Mouse (Mus musculus): Measurements from ENCODE around the gene Cep170b. TPM values are rescaled to one million over a fixed set of nuclear protein-coding genes. Genes with fewer than 3 reads are reported as not detected.
A peak's percentile ranks its signal among the peaks of the same experiment; 100 is the strongest.

The Cep170b gene
- polyA plus RNA-seq, 1 experiment from 2014 or later: 3.6 TPM

- no peak for ATAC-seq (ENCODE audit: low read depth)
- Histone ChIP-seq H3K27me3 (ENCODE audit: control insufficient read depth, insufficient read depth, low read depth, low read length) (no peaks in the 10 kb centered on the region), H3K4me1 (ENCODE audit: control insufficient read depth, low read depth, low read length) (peaks cover 3% of the 10 kb centered on the region), H3K9me3 (replicated peaks; ENCODE audit: control insufficient read depth, low read length) (no peaks in the 10 kb centered on the region), H3K36me3 (ENCODE audit: control insufficient read depth, insufficient read depth) (no peaks in the 10 kb centered on the region), H3K27ac (ENCODE audit: low read length) (no peak overlapping the region), H3K4me3 (ENCODE audit: low read depth, low read length) (no peak overlapping the region), H3K9ac (ENCODE audit: low read depth, low read length) (no peak overlapping the region), H3K4me2 (ENCODE audit: low read depth, low read length) (no peak overlapping the region)
- 70% methylated on average over 12 of the region's 12 CpGs for WGBS (ENCODE audit: insufficient replicate concordance)
These were observed 30.7 kb downstream of the Cep170b start for GRCm38 (mm10) chr12:112750976-112751375.

GRCm38 (mm10) chr12:112752399-112752798 lies 32.1 kb downstream of the Cep170b start:
- no peaks in the 10 kb centered on the region for H3K27me3 ChIP-seq (ENCODE audit: control insufficient read depth, insufficient read depth, low read depth, low read length)
- peaks cover 3% of the 10 kb centered on the region; the same call in 1 of the 2 replicates for H3K4me1 ChIP-seq (ENCODE audit: control insufficient read depth, low read depth, low read length)
- H3K36me3 ChIP-seq (ENCODE audit: control insufficient read depth, insufficient read depth): no peaks in the 10 kb centered on the region
- H3K4me2 ChIP-seq (ENCODE audit: low read depth, low read length): no peak overlapping the region
- no peak for ATAC-seq (ENCODE audit: low read depth)
- H3K9me3 ChIP-seq (replicated peaks; ENCODE audit: control insufficient read depth, low read length): no peaks in the 10 kb centered on the region
- H3K4me3 ChIP-seq (ENCODE audit: low read depth, low read length): no peak overlapping the region
- 13% methylated on average over 2 of the region's 2 CpGs for WGBS (ENCODE audit: insufficient replicate concordance)
- no peak overlapping the region for H3K9ac ChIP-seq (ENCODE audit: low read depth, low read length)
- no peak overlapping the region for H3K27ac ChIP-seq (ENCODE audit: low read length)

DNA sequence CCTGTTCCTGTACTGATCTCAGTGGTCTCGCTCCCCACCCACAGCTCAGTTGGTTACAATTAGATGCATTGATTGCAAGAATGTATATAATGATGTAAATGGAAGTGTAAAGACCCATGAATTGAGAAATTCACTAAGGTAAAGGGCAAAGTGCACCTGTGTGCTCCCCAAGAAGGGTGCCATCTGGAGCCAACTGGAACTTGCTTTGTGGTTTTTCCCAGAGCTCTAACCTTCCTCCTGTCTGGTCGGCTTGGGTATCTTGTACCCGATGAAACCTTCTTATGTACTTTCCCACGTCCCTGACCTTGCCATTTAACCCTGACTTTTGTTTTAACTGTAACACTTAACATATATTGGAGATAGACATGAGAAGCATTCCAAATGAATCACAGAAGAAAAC lies 35.6 kb downstream of the Cep170b start:
- no peak overlapping the region for H3K27ac ChIP-seq (ENCODE audit: low read length)
- H3K4me3 ChIP-seq (ENCODE audit: low read depth, low read length): no peak overlapping the region
- H3K9me3 ChIP-seq (replicated peaks; ENCODE audit: control insufficient read depth, low read length): no peaks in the 10 kb centered on the region
- ATAC-seq (ENCODE audit: low read depth): no peak
- H3K27me3 ChIP-seq (ENCODE audit: control insufficient read depth, insufficient read depth, low read depth, low read length): no peaks in the 10 kb centered on the region
- H3K9ac ChIP-seq (ENCODE audit: low read depth, low read length): no peak overlapping the region
- H3K4me1 ChIP-seq (ENCODE audit: control insufficient read depth, low read depth, low read length): peaks cover 3% of the 10 kb centered on the region; the same call in 1 of the 2 replicates
- no peak overlapping the region for H3K4me2 ChIP-seq (ENCODE audit: low read depth, low read length)
- no peaks in the 10 kb centered on the region for H3K36me3 ChIP-seq (ENCODE audit: control insufficient read depth, insufficient read depth)
- WGBS (ENCODE audit: insufficient replicate concordance): 37% methylated on average over 4 of the region's 4 CpGs

DNA sequence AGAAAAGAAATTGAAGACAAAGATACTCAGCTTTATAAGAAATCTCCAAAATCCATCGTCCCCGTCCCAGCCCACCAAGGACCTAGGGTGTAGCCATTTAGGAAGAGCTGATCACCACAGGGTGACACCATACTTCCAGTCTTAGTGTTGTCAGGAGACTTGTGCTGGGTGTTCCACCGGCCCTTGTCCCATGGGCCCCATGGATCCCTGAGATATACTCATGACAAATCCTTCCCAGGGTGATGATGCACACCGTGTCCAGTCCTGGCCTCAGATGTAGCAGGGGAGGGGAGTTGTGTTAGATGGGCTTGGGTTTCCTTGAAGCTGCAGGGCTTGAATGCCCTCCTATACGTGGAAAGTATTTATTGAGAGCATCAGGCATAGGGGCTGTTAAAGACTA lies 37.6 kb downstream of the Cep170b start:
- H3K4me1 ChIP-seq (ENCODE audit: control insufficient read depth, low read depth, low read length): peaks cover 3% of the 10 kb centered on the region; the same call in 1 of the 2 replicates
- H3K36me3 ChIP-seq (ENCODE audit: control insufficient read depth, insufficient read depth): no peaks in the 10 kb centered on the region
- no peaks in the 10 kb centered on the region for H3K9me3 ChIP-seq (replicated peaks; ENCODE audit: control insufficient read depth, low read length)
- no peak for ATAC-seq (ENCODE audit: low read depth)
- H3K9ac ChIP-seq (ENCODE audit: low read depth, low read length): no peak overlapping the region
- WGBS (ENCODE audit: insufficient replicate concordance): 62% methylated on average over 5 of the region's 5 CpGs
- H3K4me3 ChIP-seq (ENCODE audit: low read depth, low read length): no peak overlapping the region
- no peak overlapping the region for H3K27ac ChIP-seq (ENCODE audit: low read length)
- no peak overlapping the region for H3K4me2 ChIP-seq (ENCODE audit: low read depth, low read length)
- H3K27me3 ChIP-seq (ENCODE audit: control insufficient read depth, insufficient read depth, low read depth, low read length): no peaks in the 10 kb centered on the region

DNA sequence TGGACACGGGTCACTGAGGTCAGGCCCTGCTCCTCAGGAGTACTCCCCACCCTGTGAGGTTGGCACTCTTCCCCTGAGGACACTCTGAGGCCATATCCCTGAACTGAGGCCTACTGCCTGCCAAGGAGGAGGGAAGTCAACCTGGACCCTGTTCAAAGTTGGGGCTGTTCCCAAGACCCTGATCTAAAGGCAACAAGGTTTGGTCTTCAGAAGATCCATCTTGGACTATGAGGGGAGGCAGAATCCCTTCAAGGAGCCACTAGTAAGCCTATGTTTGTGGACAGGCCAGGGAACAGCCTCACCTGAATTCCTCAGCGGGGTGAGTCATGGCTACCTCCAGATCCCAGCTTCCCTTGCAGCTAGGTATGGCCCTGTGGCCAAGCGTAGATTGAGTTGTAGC lies 39.2 kb downstream of the Cep170b start:
- no peaks in the 10 kb centered on the region for H3K9me3 ChIP-seq (replicated peaks; ENCODE audit: control insufficient read depth, low read length)
- no peak overlapping the region for H3K27ac ChIP-seq (ENCODE audit: low read length)
- peaks cover 3% of the 10 kb centered on the region; the same call in 1 of the 2 replicates for H3K4me1 ChIP-seq (ENCODE audit: control insufficient read depth, low read depth, low read length)
- no peak overlapping the region for H3K4me2 ChIP-seq (ENCODE audit: low read depth, low read length)
- WGBS (ENCODE audit: insufficient replicate concordance): 72% methylated on average over 3 of the region's 3 CpGs
- no peak for ATAC-seq (ENCODE audit: low read depth)
- no peaks in the 10 kb centered on the region for H3K36me3 ChIP-seq (ENCODE audit: control insufficient read depth, insufficient read depth)
- no peak overlapping the region for H3K9ac ChIP-seq (ENCODE audit: low read depth, low read length)
- H3K4me3 ChIP-seq (ENCODE audit: low read depth, low read length): no peak overlapping the region
- no peaks in the 10 kb centered on the region for H3K27me3 ChIP-seq (ENCODE audit: control insufficient read depth, insufficient read depth, low read depth, low read length)

- H3K9ac ChIP-seq (ENCODE audit: low read depth, low read length): no peak within 1 kb of the TSS
- no peaks in the 10 kb centered on the region for H3K36me3 ChIP-seq (ENCODE audit: control insufficient read depth, insufficient read depth)
- ATAC-seq (ENCODE audit: low read depth): no peak
- peak within 1 kb of the TSS; percentile 41 for H3K27ac ChIP-seq (ENCODE audit: low read length)
- no peaks in the 10 kb centered on the region for H3K9me3 ChIP-seq (replicated peaks; ENCODE audit: control insufficient read depth, low read length)
- no peaks in the 10 kb centered on the region for H3K27me3 ChIP-seq (ENCODE audit: control insufficient read depth, insufficient read depth, low read depth, low read length)
- peak within 1 kb of the TSS; percentile 26 for H3K4me3 ChIP-seq (ENCODE audit: low read depth, low read length)
- WGBS (ENCODE audit: insufficient replicate concordance): 21% methylated on average over 4 of the region's 4 CpGs
- H3K4me1 ChIP-seq (ENCODE audit: control insufficient read depth, low read depth, low read length): peaks cover 3% of the 10 kb centered on the region; the same call in 1 of the 2 replicates
- H3K4me2 ChIP-seq (ENCODE audit: low read depth, low read length): no peak within 1 kb of the TSS
These were observed 40.1 kb downstream of the Cep170b start, which contains the start of gene Pld4 for GRCm38 (mm10) chr12:112760154-112760926. TSS of gene Pld4 (plus strand) at chr12:112760655.

DNA sequence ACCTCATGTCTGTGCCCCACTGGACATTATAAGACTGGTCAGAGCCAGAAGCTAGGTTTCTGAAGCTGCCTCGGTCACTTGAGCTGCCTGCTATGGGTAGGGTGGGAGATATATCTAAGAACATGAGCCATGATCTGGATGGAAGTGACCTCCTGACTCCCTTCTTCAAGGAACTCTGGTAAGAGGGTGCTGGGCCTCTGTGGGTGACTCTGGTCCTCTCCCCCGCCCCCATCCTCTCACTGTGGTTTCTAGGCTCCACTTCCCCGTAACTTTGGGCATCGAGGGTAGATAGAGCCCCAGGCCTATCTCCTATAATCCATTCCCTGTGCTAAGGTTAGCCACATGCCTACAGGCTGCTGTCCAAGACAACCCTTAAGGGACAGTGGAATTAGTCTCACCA lies 41.2 kb downstream of the Cep170b start:
- 32% methylated on average over 4 of the region's 4 CpGs for WGBS (ENCODE audit: insufficient replicate concordance)
- ATAC-seq (ENCODE audit: low read depth): no peak

DNA sequence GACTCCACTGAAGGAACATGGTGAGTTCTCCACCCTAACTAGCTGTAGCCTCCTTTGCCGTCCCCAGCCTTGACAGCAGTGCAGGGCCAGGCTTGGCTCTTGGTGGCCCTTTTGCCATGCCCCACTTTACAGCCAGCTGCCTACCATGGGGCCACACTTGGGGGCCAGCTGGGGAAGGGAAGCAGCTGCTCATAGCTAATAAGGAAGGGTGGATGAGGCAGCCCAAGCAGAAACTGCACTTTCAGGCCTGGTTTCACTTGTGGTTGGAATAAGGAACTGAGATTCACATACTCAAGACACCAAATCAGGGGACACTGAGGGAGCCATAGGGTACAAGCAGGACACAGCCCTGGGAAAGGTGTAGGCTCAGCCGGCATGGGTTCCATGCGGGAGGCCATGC lies 41.8 kb downstream of the Cep170b start:
- peak; percentile 41 for ATAC-seq (ENCODE audit: low read depth)
- WGBS (ENCODE audit: insufficient replicate concordance): 64% methylated on average over 3 of the region's 3 CpGs
- H3K4me2 ChIP-seq (ENCODE audit: low read depth, low read length): no peak overlapping the region
- peak overlapping the region; percentile 50 for H3K27ac ChIP-seq (ENCODE audit: low read length)
- no peak overlapping the region for H3K9ac ChIP-seq (ENCODE audit: low read depth, low read length)
- H3K36me3 ChIP-seq (ENCODE audit: control insufficient read depth, insufficient read depth): no peaks in the 10 kb centered on the region
- H3K27me3 ChIP-seq (ENCODE audit: control insufficient read depth, insufficient read depth, low read depth, low read length): no peaks in the 10 kb centered on the region
- H3K9me3 ChIP-seq (replicated peaks; ENCODE audit: control insufficient read depth, low read length): no peaks in the 10 kb centered on the region
- no peaks in the 10 kb centered on the region for H3K4me1 ChIP-seq (ENCODE audit: control insufficient read depth, low read depth, low read length)
- H3K4me3 ChIP-seq (ENCODE audit: low read depth, low read length): peak overlapping the region; percentile 15

More for the DNA sequence above, 41.2 kb downstream of the Cep170b start:
- no peaks in the 10 kb centered on the region for H3K4me1 ChIP-seq (ENCODE audit: control insufficient read depth, low read depth, low read length)
- H3K4me2 ChIP-seq (ENCODE audit: low read depth, low read length): no peak overlapping the region
- no peaks in the 10 kb centered on the region for H3K36me3 ChIP-seq (ENCODE audit: control insufficient read depth, insufficient read depth)
- H3K9ac ChIP-seq (ENCODE audit: low read depth, low read length): no peak overlapping the region
- no peaks in the 10 kb centered on the region for H3K9me3 ChIP-seq (replicated peaks; ENCODE audit: control insufficient read depth, low read length)
- peak overlapping the region; percentile 50 for H3K27ac ChIP-seq (ENCODE audit: low read length)
- H3K27me3 ChIP-seq (ENCODE audit: control insufficient read depth, insufficient read depth, low read depth, low read length): no peaks in the 10 kb centered on the region
- H3K4me3 ChIP-seq (ENCODE audit: low read depth, low read length): peak overlapping the region; percentile 26; the same call in 1 of the 2 replicates

GRCm38 (mm10) chr12:112763176-112763575 lies 42.9 kb downstream of the Cep170b start:
- Histone ChIP-seq H3K9ac (ENCODE audit: low read depth, low read length) (no peak overlapping the region), H3K4me3 (ENCODE audit: low read depth, low read length) (no peak overlapping the region), H3K4me2 (ENCODE audit: low read depth, low read length) (no peak overlapping the region), H3K9me3 (replicated peaks; ENCODE audit: control insufficient read depth, low read length) (no peaks in the 10 kb centered on the region), H3K36me3 (ENCODE audit: control insufficient read depth, insufficient read depth) (no peaks in the 10 kb centered on the region), H3K27ac (ENCODE audit: low read length) (no peak overlapping the region), H3K4me1 (ENCODE audit: control insufficient read depth, low read depth, low read length) (no peaks in the 10 kb centered on the region), H3K27me3 (ENCODE audit: control insufficient read depth, insufficient read depth, low read depth, low read length) (no peaks in the 10 kb centered on the region)
- no peak for ATAC-seq (ENCODE audit: low read depth)
- 49% methylated on average over 4 of the region's 4 CpGs for WGBS (ENCODE audit: insufficient replicate concordance)

All from liver, embryonic 16.5 days (tissue).